Mouse (Mus musculus) small intestine, adult 2 months (tissue): ENCODE measurements around the gene Pde4b. TPM values are rescaled to one million over a fixed set of nuclear protein-coding genes. Genes with fewer than 3 reads are reported as not detected.

Experiments used
- H3K27ac ChIP-seq: fragments of 200-500 bp; 2 replicates; pipeline ENCODE4 v1.5.1; 2012; ENCODE audit warnings: low read depth, low read length, control low read depth, inconsistent platforms; ENCODE audit not compliant: insufficient read depth
- H3K27me3 ChIP-seq: fragments of 200-500 bp; 2 replicates; pipeline ENCODE4 v1.6.1; 2012; ENCODE audit warnings: mild to moderate bottlenecking, moderate library complexity, low read length, inconsistent platforms; ENCODE audit not compliant: control insufficient read depth, insufficient read depth
- H3K36me3 ChIP-seq: fragments of 200-500 bp; 2 replicates; pipeline ENCODE4 v1.6.1; 2012; ENCODE audit warnings: mild to moderate bottlenecking, low read length, control low read depth, inconsistent platforms; ENCODE audit not compliant: control insufficient read depth, insufficient read depth
- H3K4me1 ChIP-seq: fragments of 200-500 bp; 2 replicates; pipeline ENCODE4 v1.6.1; 2012; ENCODE audit warnings: low read length, inconsistent platforms, mixed read lengths; ENCODE audit not compliant: control insufficient read depth, insufficient read depth, insufficient read length
- H3K4me3 ChIP-seq: fragments of 200-500 bp; 2 replicates; pipeline ENCODE4 v1.5.1; 2012; ENCODE audit warnings: low read depth, mild to moderate bottlenecking, control low read depth, inconsistent platforms, low read length, moderate library complexity
- CTCF ChIP-seq: fragments of 200-500 bp; IDR thresholded peaks from 2 replicates; pipeline ENCODE4 v1.5.1; 2012; ENCODE audit warnings: low read depth, mild to moderate bottlenecking, control low read depth, inconsistent platforms, low read length, moderate library complexity, mixed read lengths; ENCODE audit not compliant: insufficient replicate concordance, insufficient read length; ENCODE audit errors: extremely low read depth
- POLR2A ChIP-seq: fragments of 200-500 bp; IDR thresholded peaks from 2 replicates; pipeline ENCODE4 v1.6.1; 2012; ENCODE audit warnings: low read depth, mild to moderate bottlenecking, control low read depth, inconsistent platforms, low read length, moderate library complexity
- WGBS: fragments of 180-500 bp; shearing (Covaris S2); methylation state at CpG from one replicate; pipeline ENCODE4 v1.1.7; 2018; 5-methylcytosine and 5-hydroxymethylcytosine counted together
- polyA plus RNA-seq: library from polyadenylated mRNA; depleted of rRNA; stranded (reverse); fragments of >200 nt; gene quantifications from 2 replicates; pipeline ENCODE4 v1.2.3, GENCODE M21; 2012

Pde4b gene
- polyA plus RNA-seq, 1 experiment = 2.5 TPM

DNA sequence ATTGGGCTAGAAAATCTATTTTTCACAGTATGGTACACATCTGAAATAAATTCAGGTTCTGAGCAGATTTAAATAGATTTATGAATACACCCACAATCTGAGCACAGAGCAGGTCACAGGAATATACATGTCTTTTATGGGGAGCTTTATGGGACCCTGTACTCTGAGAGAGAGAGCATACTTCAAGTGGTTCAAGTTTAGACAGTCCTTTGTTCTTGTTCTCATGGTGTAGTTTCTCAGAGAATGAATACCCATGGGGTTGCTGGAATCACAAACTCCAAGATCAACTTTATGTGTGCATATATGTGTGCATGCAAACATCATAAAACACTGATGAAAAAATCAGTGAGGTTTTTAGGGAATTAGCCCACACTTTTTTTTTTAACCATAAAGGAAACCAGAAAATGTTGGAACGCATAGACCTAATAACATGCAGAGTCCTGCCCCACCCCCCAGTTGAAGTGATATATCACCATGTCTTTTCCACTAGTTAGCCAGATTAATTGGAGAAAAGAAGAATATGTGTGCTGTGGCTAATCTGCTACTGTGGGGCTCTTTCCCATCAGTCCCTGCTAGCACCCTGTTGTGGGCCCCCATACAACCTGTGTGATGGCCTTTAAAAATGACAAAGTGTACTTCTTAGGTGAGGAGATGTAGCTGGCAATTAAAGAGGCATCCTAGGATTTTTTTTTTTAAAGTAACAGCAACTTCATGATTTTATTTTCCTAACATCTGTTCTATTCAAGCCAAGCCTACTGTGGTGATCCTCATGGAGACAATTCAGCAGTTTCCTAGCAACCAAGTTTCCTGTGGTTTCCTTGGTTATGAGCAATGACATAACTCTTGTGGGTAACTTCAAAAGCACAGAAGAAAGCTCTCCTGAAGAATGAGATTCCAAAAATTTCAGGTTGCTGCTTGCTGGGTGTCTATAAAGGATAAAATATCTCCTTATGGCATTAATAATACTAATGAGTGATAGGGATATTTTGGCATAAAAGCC is 264.4 kb downstream of the Pde4b start:
- 98% methylated on average over 1 of the region's 1 CpGs for WGBS
- Histone ChIP-seq H3K27ac (no peak overlapping the region), H3K27me3 (no peaks in the 10 kb centered on the region), H3K36me3 (no peaks in the 10 kb centered on the region), H3K4me3 (no peak overlapping the region), H3K4me1 (no peaks in the 10 kb centered on the region)
- TF ChIP-seq CTCF = no peak
- no peak for TF ChIP-seq POLR2A

- Histone ChIP-seq H3K27ac (no peak overlapping the region), H3K4me1 (no peaks in the 10 kb centered on the region), H3K4me3 (no peak overlapping the region), H3K27me3 (no peaks in the 10 kb centered on the region), H3K36me3 (no peaks in the 10 kb centered on the region)
- WGBS = 57% methylated on average over 3 of the region's 3 CpGs
- TF ChIP-seq POLR2A (no peak), CTCF (no peak)
Measured at GRCm38 (mm10) chr4:102353641-102354403, 266.5 kb downstream of the Pde4b start.

- 38% methylated on average over 9 of the region's 9 CpGs for WGBS
- TF ChIP-seq POLR2A (no peak), CTCF (no peak)
- no peaks in the 10 kb centered on the region for H3K27me3 ChIP-seq
- no peak overlapping the region for H3K4me3 ChIP-seq
- no peaks in the 10 kb centered on the region for H3K36me3 ChIP-seq
- no peaks in the 10 kb centered on the region for H3K4me1 ChIP-seq
- no peak overlapping the region for H3K27ac ChIP-seq
Measured at GRCm38 (mm10) chr4:102368105-102368735, 280.9 kb downstream of the Pde4b start.

- no peaks in the 10 kb centered on the region for H3K27me3 ChIP-seq
- no peaks in the 10 kb centered on the region for H3K36me3 ChIP-seq
- TF ChIP-seq CTCF = no peak
- TF ChIP-seq POLR2A = no peak
- no peak overlapping the region for H3K27ac ChIP-seq
- 72% methylated on average over 5 of the region's 5 CpGs for WGBS
- no peak overlapping the region for H3K4me3 ChIP-seq
- no peaks in the 10 kb centered on the region for H3K4me1 ChIP-seq
Measured at GRCm38 (mm10) chr4:102374614-102375013, 287.3 kb downstream of the Pde4b start.

DNA sequence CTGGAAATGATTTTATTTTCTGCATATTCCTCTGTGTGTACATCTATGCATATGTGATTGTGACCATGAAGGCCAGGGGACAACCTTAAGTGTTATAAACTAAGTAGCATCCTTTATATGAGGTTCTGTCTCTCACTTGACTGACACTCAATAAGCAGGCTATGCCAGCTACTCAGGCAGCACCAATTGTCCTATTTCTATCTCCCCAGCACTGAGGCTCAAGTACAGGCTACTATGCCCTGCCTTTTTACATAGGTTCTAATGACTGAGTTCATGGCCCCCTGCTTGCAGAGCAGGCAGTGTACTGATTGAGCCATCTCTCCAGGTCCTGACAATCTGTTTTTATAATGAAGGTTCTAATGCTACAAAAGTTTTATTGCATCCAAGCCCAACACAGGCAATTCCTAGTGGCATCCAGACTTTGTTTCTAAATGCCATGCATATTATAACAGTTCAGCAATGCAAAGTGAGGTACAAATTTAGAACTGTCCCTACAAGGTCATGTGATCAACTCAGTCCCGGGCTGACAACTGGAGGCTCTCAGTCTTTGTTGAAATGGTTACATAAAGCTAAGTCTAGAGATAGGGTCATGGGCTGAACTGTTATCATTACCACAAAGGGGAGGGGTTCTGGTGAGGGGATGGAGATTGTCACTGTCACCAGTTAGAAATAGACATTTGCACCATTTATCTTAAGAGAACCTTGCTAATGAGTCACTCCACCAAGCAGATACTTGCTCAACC is 295.6 kb downstream of the Pde4b start:
- 60% methylated on average over 1 of the region's 1 CpGs for WGBS
- Histone ChIP-seq H3K4me3 (no peak overlapping the region), H3K27ac (no peak overlapping the region), H3K27me3 (no peaks in the 10 kb centered on the region), H3K4me1 (no peaks in the 10 kb centered on the region), H3K36me3 (no peaks in the 10 kb centered on the region)
- TF ChIP-seq POLR2A (no peak), CTCF (no peak)

- H3K27me3 ChIP-seq = no peaks in the 10 kb centered on the region
- no peaks in the 10 kb centered on the region; the same call in 1 of the 2 replicates for H3K4me1 ChIP-seq
- H3K4me3 ChIP-seq = no peak overlapping the region
- 67% methylated on average over 2 of the region's 2 CpGs for WGBS
- TF ChIP-seq POLR2A = no peak
- no peak for TF ChIP-seq CTCF
- H3K36me3 ChIP-seq = no peaks in the 10 kb centered on the region
- H3K27ac ChIP-seq = no peak overlapping the region
Measured at GRCm38 (mm10) chr4:102393605-102394004, 306.3 kb downstream of the Pde4b start.
